Mouse (Mus musculus): ENCODE results near the gene Ngrn. TPM values are rescaled to one million over a fixed set of nuclear protein-coding genes. Genes with fewer than 3 reads are reported as not detected.

Gene Ngrn
- total and polyA plus RNA-seq, 3 experiments, result 40.6 to 76.2 (median 41.9) TPM

DNA sequence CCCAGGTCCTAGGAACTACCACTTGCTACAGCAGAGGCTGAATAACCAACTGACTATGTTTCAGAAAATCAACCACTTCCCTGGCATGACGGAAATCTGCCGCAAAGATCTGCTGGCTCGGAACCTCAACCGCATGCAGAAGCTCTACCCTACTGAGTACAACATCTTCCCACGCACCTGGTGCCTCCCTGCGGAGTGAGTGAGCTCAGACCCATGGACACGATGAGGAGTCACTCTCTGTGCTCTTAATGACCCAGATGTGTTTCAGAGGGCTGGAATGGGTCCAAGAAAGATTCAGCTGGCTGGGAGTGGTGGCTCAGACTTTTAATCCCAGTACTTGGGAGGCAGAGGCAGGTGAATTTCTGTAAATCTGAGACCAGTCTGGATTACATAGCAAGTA lies 8.6 kb upstream of the Ngrn start:
- Histone ChIP-seq H3K4me1 (ENCODE audit: insufficient read depth, low read depth, low read length) (peaks cover 30% of the 10 kb centered on the region), H3K36me3 (replicated peaks) (no peaks in the 10 kb centered on the region), H3K27me3 (ENCODE audit: insufficient read depth, low read length) (peaks cover 4% of the 10 kb centered on the region; the same call in 1 of the 2 replicates), H3K4me3 (ENCODE audit: low read depth, low read length) (no peak overlapping the region), H3K9me3 (replicated peaks) (no peaks in the 10 kb centered on the region)
- DNase-seq (ENCODE audit: low spot score), result no peak
- TF ChIP-seq TAL1 (conservative IDR thresholded peaks at IDR 0.05; ENCODE audit: low read depth, low read length) (no peak), GATA1 (IDR thresholded peaks at IDR 0.05; ENCODE audit: borderline replicate concordance, low read length) (no peak), POLR2AphosphoS5 (IDR thresholded peaks at IDR 0.05; ENCODE audit: insufficient replicate concordance, low read depth, low read length) (no peak)
- ATAC-seq (ENCODE audit: extremely low read depth, insufficient number of reproducible peaks, low FRiP score, poor library complexity, severe bottlenecking), result no peak

DNA sequence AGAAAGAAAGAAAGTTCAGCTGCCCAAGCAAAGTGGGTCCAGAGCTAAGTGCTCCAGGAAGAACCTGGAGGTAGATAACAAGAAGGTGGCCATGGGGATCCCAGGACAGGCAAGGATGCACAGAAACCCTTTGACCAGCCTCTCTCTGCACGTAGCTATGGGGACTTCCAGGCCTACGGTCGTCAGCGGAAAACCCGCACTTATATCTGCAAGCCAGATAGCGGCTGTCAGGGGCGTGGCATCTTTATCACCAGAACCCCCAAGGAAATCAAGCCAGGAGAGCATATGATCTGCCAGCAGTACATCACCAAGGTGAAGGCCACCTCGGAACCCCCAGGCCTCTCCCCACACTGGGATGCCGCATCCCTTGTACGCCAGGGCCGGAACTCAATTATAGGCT lies 8.1 kb upstream of the Ngrn start:
- no peaks in the 10 kb centered on the region for H3K36me3 ChIP-seq (replicated peaks)
- DNase-seq (ENCODE audit: low spot score), result no peak
- ATAC-seq (ENCODE audit: extremely low read depth, insufficient number of reproducible peaks, low FRiP score, poor library complexity, severe bottlenecking), result no peak
- H3K4me3 ChIP-seq (ENCODE audit: low read depth, low read length), result no peak overlapping the region
- peaks cover 4% of the 10 kb centered on the region; the same call in 1 of the 2 replicates for H3K27me3 ChIP-seq (ENCODE audit: insufficient read depth, low read length)
- peaks cover 32% of the 10 kb centered on the region for H3K4me1 ChIP-seq (ENCODE audit: insufficient read depth, low read depth, low read length)
- no peak for TF ChIP-seq POLR2AphosphoS5 (IDR thresholded peaks at IDR 0.05; ENCODE audit: insufficient replicate concordance, low read depth, low read length)
- no peak for TF ChIP-seq GATA1 (IDR thresholded peaks at IDR 0.05; ENCODE audit: borderline replicate concordance, low read length)
- TF ChIP-seq GATA2 (IDR thresholded peaks at IDR 0.05; ENCODE audit: borderline replicate concordance, low read depth, low read length), result no peak
- no peak for TF ChIP-seq CTCF (IDR thresholded peaks at IDR 0.05; ENCODE audit: low read depth, low read length)
- no peak for TF ChIP-seq TAL1 (conservative IDR thresholded peaks at IDR 0.05; ENCODE audit: low read depth, low read length)
- no peaks in the 10 kb centered on the region for H3K9me3 ChIP-seq (replicated peaks)

DNA sequence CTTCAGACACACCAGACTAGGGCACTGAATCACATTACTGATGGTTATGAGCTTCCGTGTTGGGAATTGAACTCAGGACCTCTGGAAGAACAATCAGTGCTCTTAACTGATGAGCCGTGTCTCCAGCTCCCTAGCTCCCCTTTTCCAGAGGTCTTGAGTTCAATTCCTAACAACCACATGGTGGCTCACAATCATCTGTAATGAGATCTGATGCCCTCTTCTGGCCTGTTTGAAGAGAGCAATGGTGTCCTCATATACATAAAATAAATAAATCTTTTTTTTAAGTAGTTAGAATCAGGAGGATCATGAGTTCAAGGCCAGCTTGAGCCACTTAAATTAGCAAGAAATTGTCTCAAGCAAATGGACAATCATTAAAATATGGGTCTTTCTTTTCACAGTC lies 5.0 kb upstream of the Ngrn start:
- no peak overlapping the region for H3K4me3 ChIP-seq (ENCODE audit: low read depth, low read length)
- H3K27me3 ChIP-seq (ENCODE audit: insufficient read depth, low read length), result 0 out of 2 replicates have a peak, but pooled peaks cover 4% of the 10 kb centered on the region
- TF ChIP-seq GATA1 (IDR thresholded peaks at IDR 0.05; ENCODE audit: borderline replicate concordance, low read length), result no peak
- no peak for TF ChIP-seq GATA2 (IDR thresholded peaks at IDR 0.05; ENCODE audit: borderline replicate concordance, low read depth, low read length)
- no peak for TF ChIP-seq POLR2AphosphoS5 (IDR thresholded peaks at IDR 0.05; ENCODE audit: insufficient replicate concordance, low read depth, low read length)
- TF ChIP-seq CTCF (IDR thresholded peaks at IDR 0.05; ENCODE audit: low read depth, low read length), result no peak
- no peak for TF ChIP-seq TAL1 (conservative IDR thresholded peaks at IDR 0.05; ENCODE audit: low read depth, low read length)
- ATAC-seq (ENCODE audit: extremely low read depth, insufficient number of reproducible peaks, low FRiP score, poor library complexity, severe bottlenecking) (no peak), DNase-seq (ENCODE audit: low spot score) (no peak)
- H3K9me3 ChIP-seq (replicated peaks), result no peaks in the 10 kb centered on the region
- H3K4me1 ChIP-seq (ENCODE audit: insufficient read depth, low read depth, low read length), result peaks cover 40% of the 10 kb centered on the region
- no peaks in the 10 kb centered on the region for H3K36me3 ChIP-seq (replicated peaks)

GRCm38 (mm10) chr7:80257706-80258105 lies 3.3 kb upstream of the Ngrn start:
- 0 out of 2 replicates have a peak, but pooled peaks cover 4% of the 10 kb centered on the region for H3K27me3 ChIP-seq (ENCODE audit: insufficient read depth, low read length)
- DNase-seq (ENCODE audit: low spot score) (no peak), ATAC-seq (ENCODE audit: extremely low read depth, insufficient number of reproducible peaks, low FRiP score, poor library complexity, severe bottlenecking) (no peak)
- H3K4me3 ChIP-seq (ENCODE audit: low read depth, low read length), result no peak overlapping the region
- peaks cover 37% of the 10 kb centered on the region for H3K4me1 ChIP-seq (ENCODE audit: insufficient read depth, low read depth, low read length)
- H3K36me3 ChIP-seq (replicated peaks), result peaks cover 3% of the 10 kb centered on the region
- no peak for TF ChIP-seq TAL1 (conservative IDR thresholded peaks at IDR 0.05; ENCODE audit: low read depth, low read length)
- TF ChIP-seq CTCF (IDR thresholded peaks at IDR 0.05; ENCODE audit: low read depth, low read length), result no peak
- TF ChIP-seq GATA2 (IDR thresholded peaks at IDR 0.05; ENCODE audit: borderline replicate concordance, low read depth, low read length), result no peak
- TF ChIP-seq GATA1 (IDR thresholded peaks at IDR 0.05; ENCODE audit: borderline replicate concordance, low read length), result no peak
- no peak for TF ChIP-seq POLR2AphosphoS5 (IDR thresholded peaks at IDR 0.05; ENCODE audit: insufficient replicate concordance, low read depth, low read length)
- H3K9me3 ChIP-seq (replicated peaks), result no peaks in the 10 kb centered on the region

- H3K4me3 ChIP-seq (ENCODE audit: low read depth, low read length), result peak overlapping the region; percentile 87
- H3K4me1 ChIP-seq (ENCODE audit: insufficient read depth, low read depth, low read length), result peaks cover 35% of the 10 kb centered on the region
- no peaks in the 10 kb centered on the region for H3K27me3 ChIP-seq (ENCODE audit: insufficient read depth, low read length)
- peaks cover 39% of the 10 kb centered on the region for H3K36me3 ChIP-seq (replicated peaks)
- peak; percentile 6 for DNase-seq (ENCODE audit: low spot score)
- no peak for TF ChIP-seq POLR2AphosphoS5 (IDR thresholded peaks at IDR 0.05; ENCODE audit: insufficient replicate concordance, low read depth, low read length)
- TF ChIP-seq TAL1 (conservative IDR thresholded peaks at IDR 0.05; ENCODE audit: low read depth, low read length), result no peak
- TF ChIP-seq CTCF (IDR thresholded peaks at IDR 0.05; ENCODE audit: low read depth, low read length), result no peak
- no peak for TF ChIP-seq GATA2 (IDR thresholded peaks at IDR 0.05; ENCODE audit: borderline replicate concordance, low read depth, low read length)
- H3K9me3 ChIP-seq (replicated peaks), result no peaks in the 10 kb centered on the region
- no peak for ATAC-seq (ENCODE audit: extremely low read depth, insufficient number of reproducible peaks, low FRiP score, poor library complexity, severe bottlenecking)
Measured at GRCm38 (mm10) chr7:80261372-80261990, 466 bp downstream of the Ngrn start.

DNA sequence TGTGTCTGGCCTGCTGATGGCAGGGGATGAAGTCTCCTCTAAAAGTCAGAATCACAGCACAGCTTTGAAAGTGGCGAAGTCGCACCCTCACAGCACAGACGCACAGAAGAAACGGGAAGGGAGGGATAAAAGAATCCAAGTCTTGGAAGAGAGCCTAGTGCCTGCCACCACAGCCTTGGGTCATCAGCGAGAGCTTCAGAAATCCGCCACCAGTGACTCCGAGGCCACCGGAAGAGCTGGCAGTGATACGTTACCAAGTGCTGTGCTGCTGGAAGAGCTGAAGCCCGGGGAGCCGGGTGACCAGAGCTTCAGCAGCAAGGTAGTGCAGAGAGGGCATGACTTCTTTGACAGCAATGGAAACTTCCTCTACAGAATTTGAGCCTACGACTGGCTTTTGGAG lies 3.6 kb downstream of the Ngrn start:
- H3K27me3 ChIP-seq (ENCODE audit: insufficient read depth, low read length), result no peaks in the 10 kb centered on the region
- TF ChIP-seq POLR2AphosphoS5 (IDR thresholded peaks at IDR 0.05; ENCODE audit: insufficient replicate concordance, low read depth, low read length) (no peak), GATA2 (IDR thresholded peaks at IDR 0.05; ENCODE audit: borderline replicate concordance, low read depth, low read length) (no peak), CTCF (IDR thresholded peaks at IDR 0.05; ENCODE audit: low read depth, low read length) (no peak), GATA1 (IDR thresholded peaks at IDR 0.05; ENCODE audit: borderline replicate concordance, low read length) (no peak), TAL1 (conservative IDR thresholded peaks at IDR 0.05; ENCODE audit: low read depth, low read length) (no peak)
- H3K4me1 ChIP-seq (ENCODE audit: insufficient read depth, low read depth, low read length), result peaks cover 46% of the 10 kb centered on the region
- no peak for DNase-seq (ENCODE audit: low spot score)
- no peak overlapping the region for H3K4me3 ChIP-seq (ENCODE audit: low read depth, low read length)
- ATAC-seq (ENCODE audit: extremely low read depth, insufficient number of reproducible peaks, low FRiP score, poor library complexity, severe bottlenecking), result no peak
- no peaks in the 10 kb centered on the region for H3K9me3 ChIP-seq (replicated peaks)
- H3K36me3 ChIP-seq (replicated peaks), result peaks cover 58% of the 10 kb centered on the region

Data from G1E (cell line).